Mouse (Mus musculus) mouse embryonic stem cell (cell line): ENCODE measurements around the gene Tldc1.

Source experiments
- in situ Hi-C, 2 experiments: fragments of 300-500 bp; cut with MboI; formaldehyde crosslinking; loops; 1 replicate in 1 of 2; 3 replicates in 1 of 2; pipeline ENCODE4 v1.14.3; 2019 to 2020; ENCODE audit warnings: low sequenced_read_pairs in 2 of 2, low pct_unique_long_range_greater_than_20kb in 1 of 2, mixed read lengths in 1 of 2; ENCODE audit not compliant: unreplicated experiment in 1 of 2

The Tldc1 gene

DNA sequence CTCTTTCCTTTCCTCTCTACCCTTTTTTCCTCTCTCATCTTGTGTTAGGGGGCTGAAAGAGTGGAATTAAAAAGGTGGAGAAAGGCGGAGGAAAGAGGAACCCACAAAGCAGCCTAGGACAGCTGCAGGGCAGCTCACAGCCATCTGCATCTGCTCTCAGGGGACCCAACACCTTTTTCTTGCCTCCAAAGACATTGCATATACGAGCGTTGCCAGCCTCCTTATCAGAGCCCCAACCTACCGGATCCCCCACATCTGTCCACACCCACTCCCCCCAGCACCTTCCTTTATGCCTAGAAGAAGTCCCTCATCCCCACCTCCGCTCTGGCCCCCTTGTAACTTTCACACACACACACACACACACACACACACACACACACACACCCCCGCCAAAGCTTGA is 5.4 kb upstream of the Tldc1 start:
- in situ Hi-C loops: loop anchor here in 1 of 2 experiments (10.0 kb wide), 1 partner anchor 61 kb away; the partner anchor contains the start of gene Cotl1

DNA sequence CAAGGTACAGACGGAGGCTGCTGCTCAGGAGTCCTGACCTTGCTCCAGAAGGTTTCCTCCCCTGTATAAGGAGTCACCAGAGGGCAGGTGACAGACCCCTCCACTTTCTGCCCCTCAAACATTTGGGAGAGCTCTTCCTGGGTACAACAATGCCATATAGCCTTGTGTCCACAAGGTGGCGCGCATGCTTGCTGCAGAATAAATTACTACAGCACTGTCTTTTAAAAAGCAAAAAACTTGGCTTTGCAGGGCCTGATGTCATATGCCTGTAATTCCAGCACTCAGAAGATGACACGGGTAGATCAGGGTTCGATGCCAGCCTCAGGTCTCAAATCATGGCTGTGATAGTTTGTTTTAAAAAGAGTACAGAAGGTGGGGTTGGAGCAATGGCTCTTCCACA is 4.5 kb upstream of the Tldc1 start:
- in situ Hi-C loops: loop anchor here in 1 of 2 experiments (10.0 kb wide), 1 partner anchor 62 kb away; the partner anchor contains the start of gene Cotl1

- in situ Hi-C loops: loop anchor here in 1 of 2 experiments (10.0 kb wide), 1 partner anchor 64 kb away; the partner anchor contains the start of gene Cotl1
Measured at GRCm38 (mm10) chr8:119781086-119781840, 3.0 kb upstream of the Tldc1 start.

- in situ Hi-C loops: loop anchor here in 1 of 2 experiments (10.0 kb wide), 1 partner anchor 64 kb away; the partner anchor contains the start of gene Cotl1
Measured at GRCm38 (mm10) chr8:119780402-119781049, 2.3 kb upstream of the Tldc1 start.

- in situ Hi-C loops: loop anchor here in 1 of 2 experiments (5.0 kb wide), 1 partner anchor 92 kb away; no protein-coding TSS in a partner anchor
Measured at GRCm38 (mm10) chr8:119779013-119779737, 959 bp upstream of the Tldc1 start.

GRCm38 (mm10) chr8:119777765-119778164 is 451 bp downstream of the Tldc1 start:
- in situ Hi-C loops: loop anchor here in 1 of 2 experiments (5.0 kb wide), 1 partner anchor 90 kb away; no protein-coding TSS in a partner anchor

DNA sequence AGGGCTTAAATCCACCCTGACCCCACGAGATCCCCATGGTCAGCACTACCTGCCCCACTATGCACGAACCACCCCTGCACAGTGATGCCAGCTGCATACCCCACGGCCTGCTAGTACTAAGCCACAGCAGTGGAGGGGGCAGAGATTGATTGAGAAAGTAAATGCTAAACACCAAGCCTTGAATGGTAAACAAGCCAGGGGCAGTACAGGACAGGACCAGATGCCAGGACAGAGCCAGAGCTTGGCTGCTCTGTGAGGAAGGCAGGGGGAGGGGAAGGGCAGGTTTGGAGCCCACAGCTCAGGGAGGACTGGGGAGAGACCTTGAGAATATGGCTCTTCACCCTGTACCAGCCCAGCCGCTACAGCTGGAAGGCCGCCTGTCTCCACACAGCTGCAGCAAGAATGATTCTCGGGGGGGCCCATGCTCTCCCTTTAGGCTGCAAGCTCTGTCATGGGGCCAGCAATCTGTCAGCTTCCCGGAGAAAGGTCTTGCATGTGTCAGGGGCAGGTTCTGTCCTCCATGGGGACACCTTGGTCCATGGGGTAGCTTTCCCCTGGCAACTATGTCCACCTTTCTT is 1.5 kb downstream of the Tldc1 start:
- in situ Hi-C loops: loop anchor here in 1 of 2 experiments (5.0 kb wide), 1 partner anchor 89 kb away; no protein-coding TSS in a partner anchor

DNA sequence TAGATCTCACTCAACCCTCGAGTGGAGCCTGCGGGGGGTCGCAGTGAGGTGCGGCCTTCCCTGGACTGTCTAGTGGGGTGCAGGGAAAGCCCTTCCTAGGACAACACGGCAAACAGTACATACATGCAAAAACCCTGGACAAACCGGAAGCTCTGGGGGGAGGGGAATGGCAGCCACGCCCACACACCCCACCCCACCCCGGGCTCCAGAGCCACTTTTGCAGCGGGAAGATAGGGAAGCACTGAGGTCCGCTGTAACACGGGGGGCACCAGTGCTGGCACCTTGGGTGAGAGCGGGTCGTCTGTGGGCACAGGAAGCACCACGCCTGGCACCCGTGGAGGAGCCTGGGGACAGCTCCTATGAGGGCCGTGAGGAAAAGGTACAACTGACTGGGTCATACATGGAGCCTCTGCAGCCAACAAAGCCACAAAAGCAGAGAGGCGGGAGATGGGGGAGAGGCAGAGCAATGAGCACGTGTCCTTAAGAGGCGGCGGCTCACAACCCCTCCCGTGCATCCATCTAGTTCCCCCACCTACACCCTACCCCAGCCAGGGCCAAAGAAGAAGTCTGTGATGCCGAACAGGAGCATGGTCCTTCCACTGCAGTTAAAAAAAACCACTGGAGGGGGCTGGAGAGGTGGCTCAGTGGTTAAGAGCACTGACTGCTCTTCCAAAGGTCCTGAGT is 12.3 kb downstream of the Tldc1 start:
- in situ Hi-C loops: no loop called here

- in situ Hi-C loops: no loop called here
Measured at GRCm38 (mm10) chr8:119765311-119765710, 12.9 kb downstream of the Tldc1 start.

DNA sequence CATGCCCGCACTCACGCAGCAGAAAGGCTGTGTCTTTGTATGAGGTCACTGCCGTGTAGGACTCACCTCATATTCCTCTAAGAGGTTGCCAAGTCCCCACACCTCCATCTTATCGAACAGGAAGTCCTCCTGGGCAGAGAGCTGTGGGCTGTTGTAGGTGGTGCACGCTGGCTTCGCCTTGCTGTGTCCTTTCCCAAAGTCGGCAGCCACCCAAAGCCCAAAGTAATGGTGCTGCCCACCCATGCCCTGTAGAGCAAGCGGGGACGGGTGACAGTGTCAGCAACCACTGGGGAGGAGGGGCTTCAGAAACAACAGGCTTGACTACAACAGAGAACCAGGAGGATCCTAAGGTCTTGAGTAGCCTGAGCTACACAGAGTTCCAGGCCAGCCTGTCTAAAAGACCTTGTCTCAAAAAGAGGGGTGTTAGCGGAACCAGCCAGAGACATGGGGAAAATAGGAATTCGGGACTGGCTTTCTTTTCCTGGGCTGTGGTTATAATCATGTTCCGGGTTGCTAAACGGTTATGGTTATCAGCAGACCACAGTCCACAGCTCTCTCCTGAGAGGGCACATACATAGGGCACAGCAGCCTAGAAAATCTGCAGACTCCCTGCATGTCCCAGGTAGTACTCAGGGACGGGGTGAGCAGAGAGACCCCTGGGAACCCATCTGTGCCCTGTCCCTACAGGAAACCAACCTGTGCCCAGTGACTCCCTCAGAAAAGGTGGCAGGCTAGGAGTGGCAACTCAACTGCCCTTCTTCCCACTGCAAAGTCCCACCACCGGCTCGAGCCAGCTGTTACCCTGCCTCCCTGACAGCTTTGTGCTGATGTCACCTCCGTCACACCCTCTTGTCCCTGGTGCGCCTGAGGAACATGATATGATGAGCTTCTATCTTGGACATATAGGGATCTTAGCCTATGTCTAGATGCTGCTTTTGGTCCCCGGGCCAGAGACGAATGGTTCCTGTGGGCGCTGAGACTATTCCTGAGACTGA is 15.7 kb downstream of the Tldc1 start:
- in situ Hi-C loops: no loop called here

- in situ Hi-C loops: no loop called here
Measured at GRCm38 (mm10) chr8:119761692-119762091, 16.5 kb downstream of the Tldc1 start.

GRCm38 (mm10) chr8:119756538-119756937 is 21.7 kb downstream of the Tldc1 start:
- in situ Hi-C loops: no loop called here

- in situ Hi-C loops: no loop called here
Measured at GRCm38 (mm10) chr8:119756147-119756461, 22.1 kb downstream of the Tldc1 start.

GRCm38 (mm10) chr8:119755238-119756146 is 22.7 kb downstream of the Tldc1 start:
- in situ Hi-C loops: no loop called here

- in situ Hi-C loops: no loop called here
Measured at GRCm38 (mm10) chr8:119744604-119745003, 33.6 kb downstream of the Tldc1 start.
